Mouse (Mus musculus) forebrain, embryonic 16.5 days (tissue): ENCODE measurements at regions not wholly inside any gene's neighbourhood (a gene's known extent, or its start where the extent isn't known, plus 50 kb on each side); places are given as distances from the start of the nearest gene placed in this dataset.

Experiments
- ATAC-seq: fragments of 200-750 bp; cut with Nextera tagmentation; 2 replicates; pipeline ENCODE4 v1.8.0; 2017; ENCODE audit warnings: mild to moderate bottlenecking, moderate library complexity
- H3K27ac ChIP-seq: fragments of 300-500 bp; sonication (generic); 2 replicates; pipeline ENCODE4 v1.5.1; 2014; ENCODE audit warnings: low read length, control low read depth
- H3K27me3 ChIP-seq: fragments of 300-500 bp; sonication (generic); replicated peaks from 2 replicates; pipeline ENCODE4 v1.6.1; 2014; ENCODE audit warnings: low read length; ENCODE audit not compliant: control insufficient read depth, insufficient read depth
- H3K36me3 ChIP-seq: fragments of 300-500 bp; sonication (generic); 2 replicates; pipeline ENCODE4 v1.6.1; 2014; ENCODE audit not compliant: control insufficient read depth, insufficient read depth
- H3K4me1 ChIP-seq: fragments of 300-500 bp; sonication (generic); replicated peaks from 2 replicates; pipeline ENCODE4 v1.6.1; 2014; ENCODE audit warnings: low read length; ENCODE audit not compliant: control insufficient read depth, insufficient read depth
- H3K4me2 ChIP-seq: fragments of 300-500 bp; sonication (generic); 2 replicates; pipeline ENCODE4 v1.6.1; 2014; ENCODE audit warnings: mild to moderate bottlenecking, low read length, control low read depth
- H3K4me3 ChIP-seq: fragments of 300-500 bp; sonication (generic); replicated peaks from 2 replicates; pipeline ENCODE4 v1.5.1; 2014; ENCODE audit warnings: mild to moderate bottlenecking, low read length, control low read depth
- H3K9ac ChIP-seq: fragments of 300-500 bp; sonication (generic); replicated peaks from 2 replicates; pipeline ENCODE4 v1.6.1; 2014; ENCODE audit warnings: low read depth, low read length, control low read depth
- H3K9me3 ChIP-seq: fragments of 300-500 bp; sonication (generic); 2 replicates; pipeline ENCODE4 v1.6.1; 2016; ENCODE audit warnings: low read length; ENCODE audit not compliant: control insufficient read depth
- WGBS: fragments of 180-500 bp; shearing (Covaris S2); extraction: QIAGEN DNeasy Blood & Tissue Kit; methylation state at CpG from one replicate; pipeline ENCODE4 v1.1.7; 2014; 5-methylcytosine and 5-hydroxymethylcytosine counted together

DNA sequence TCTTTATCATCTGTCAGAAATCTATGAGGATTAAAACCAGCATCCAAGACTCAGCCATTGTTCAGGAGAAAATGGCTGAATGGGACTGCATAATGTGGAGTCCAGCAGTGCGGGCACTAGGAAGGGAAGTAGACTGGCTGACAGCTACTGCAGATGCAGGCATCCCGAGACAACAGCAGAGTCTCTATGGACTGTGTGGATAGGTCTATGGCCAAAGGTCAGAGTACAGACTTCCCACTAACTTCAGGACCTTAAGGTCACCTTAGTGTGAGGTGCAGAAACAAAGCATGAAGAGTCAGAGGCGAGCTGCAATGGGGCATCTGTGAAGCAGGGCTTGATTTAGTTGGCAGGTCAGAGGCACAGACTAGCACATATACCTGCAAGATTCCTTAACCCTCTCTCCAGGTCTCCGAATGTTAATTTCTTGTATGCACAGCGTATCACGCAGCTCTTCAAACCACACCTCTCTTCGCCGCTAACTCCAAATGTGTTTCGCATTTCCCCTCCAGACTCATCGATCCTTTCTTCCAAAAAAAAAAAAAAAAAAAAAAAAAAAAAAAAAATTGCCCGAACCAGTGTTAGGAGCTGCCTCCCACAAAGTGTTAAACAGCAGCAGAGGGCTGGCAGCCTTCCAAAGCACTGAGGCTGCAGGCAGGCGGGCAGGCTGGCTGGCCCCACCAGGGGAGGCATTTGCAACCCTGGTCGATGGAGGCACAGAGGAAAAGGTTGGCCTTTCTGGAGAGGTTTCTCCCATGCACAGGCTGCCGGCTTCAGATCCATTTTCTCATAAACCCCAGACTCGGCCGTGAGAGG is 270.2 kb upstream of the Myt1l start:
- H3K4me2 ChIP-seq = peak overlapping the region; percentile 35
- peak overlapping the region; percentile 51 for H3K27ac ChIP-seq
- 9% methylated on average over 16 of the region's 16 CpGs for WGBS
- no peaks in the 10 kb centered on the region for H3K9me3 ChIP-seq
- peak; percentile 87 for ATAC-seq
- no peaks in the 10 kb centered on the region for H3K27me3 ChIP-seq
- H3K4me3 ChIP-seq = no peak overlapping the region
- peak overlapping the region; percentile 31 for H3K9ac ChIP-seq
- no peaks in the 10 kb centered on the region for H3K36me3 ChIP-seq
- H3K4me1 ChIP-seq = peaks cover 23% of the 10 kb centered on the region

- Histone ChIP-seq H3K36me3 (no peaks in the 10 kb centered on the region), H3K27ac (peak overlapping the region; percentile 49), H3K9me3 (no peaks in the 10 kb centered on the region), H3K4me1 (peaks cover 23% of the 10 kb centered on the region), H3K9ac (peak overlapping the region; percentile 16), H3K4me2 (peak overlapping the region; percentile 35), H3K27me3 (no peaks in the 10 kb centered on the region), H3K4me3 (no peak overlapping the region)
- ATAC-seq = peak; percentile 26
These were observed 269.7 kb upstream of the Myt1l start for GRCm38 (mm10) chr12:29258548-29258874.

DNA sequence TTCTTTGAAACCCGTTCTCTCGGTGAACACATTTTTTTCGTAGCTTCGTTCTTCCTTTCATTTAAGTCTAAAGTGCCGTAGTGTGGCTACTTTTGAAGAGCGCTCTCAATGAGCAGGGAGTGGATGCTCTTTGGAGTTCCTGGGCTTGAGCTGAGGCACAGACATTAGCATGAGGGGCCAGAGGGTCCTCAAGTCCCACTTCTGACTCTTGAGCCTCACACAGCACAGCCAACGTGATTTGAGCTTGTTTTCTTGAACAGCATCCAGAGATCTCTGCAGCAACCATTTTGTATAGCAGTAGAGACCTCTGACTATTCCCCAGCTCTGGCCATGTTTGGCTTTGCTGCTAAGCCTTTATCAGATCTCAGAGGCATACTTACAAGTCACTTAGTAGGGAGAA is 269.2 kb upstream of the Myt1l start:
- Histone ChIP-seq H3K4me1 (peaks cover 23% of the 10 kb centered on the region), H3K9me3 (no peaks in the 10 kb centered on the region), H3K27ac (no peak overlapping the region), H3K4me2 (no peak overlapping the region), H3K27me3 (no peaks in the 10 kb centered on the region), H3K9ac (no peak overlapping the region), H3K4me3 (no peak overlapping the region), H3K36me3 (no peaks in the 10 kb centered on the region)
- ATAC-seq = no peak
- WGBS = 61% methylated on average over 7 of the region's 7 CpGs

DNA sequence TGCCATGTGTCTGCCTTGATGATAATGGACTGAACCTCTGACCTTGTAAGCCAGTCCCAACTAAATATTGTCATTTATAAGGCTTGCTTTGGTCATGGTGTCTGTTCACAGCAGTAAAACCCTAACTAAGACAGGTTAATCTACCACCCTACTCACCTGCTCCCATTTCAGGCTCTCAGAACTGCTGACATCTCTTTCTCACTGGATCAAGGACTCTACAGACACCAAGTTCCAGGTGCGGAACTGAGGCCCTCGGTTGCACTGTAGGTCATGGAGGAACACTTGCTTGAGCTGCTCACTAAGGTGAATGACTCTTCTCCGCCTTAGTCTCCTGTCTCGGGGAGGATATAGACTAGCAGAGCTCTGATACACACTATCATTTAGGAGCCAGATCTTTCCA is 254.0 kb upstream of the Myt1l start:
- Histone ChIP-seq H3K4me3 (no peak overlapping the region), H3K27me3 (no peaks in the 10 kb centered on the region), H3K4me1 (no peaks in the 10 kb centered on the region; the same call in 1 of the 2 replicates), H3K9ac (no peak overlapping the region), H3K27ac (no peak overlapping the region), H3K9me3 (no peaks in the 10 kb centered on the region), H3K4me2 (no peak overlapping the region), H3K36me3 (no peaks in the 10 kb centered on the region)
- ATAC-seq = no peak
- WGBS = 94% methylated on average over 4 of the region's 4 CpGs

DNA sequence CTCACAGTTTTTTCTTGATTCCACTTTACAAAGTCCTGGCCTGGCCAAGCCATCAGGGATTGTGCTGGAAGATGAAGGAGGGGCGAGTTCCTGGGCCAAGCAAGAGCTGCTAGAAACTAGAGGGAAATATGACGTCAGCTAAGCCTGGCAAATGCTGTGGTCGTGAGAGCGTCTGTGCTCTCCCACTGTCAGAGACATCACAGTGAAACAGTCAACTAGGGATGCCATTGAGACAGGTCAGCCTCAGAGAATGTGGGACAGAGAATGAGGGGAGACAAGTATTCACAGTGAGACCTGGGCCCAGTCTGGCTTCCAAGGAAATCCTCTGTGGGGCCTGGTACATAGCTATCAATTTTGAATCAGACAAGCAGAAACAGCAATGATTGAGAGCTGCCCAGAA is 252.5 kb upstream of the Myt1l start:
- Histone ChIP-seq H3K27ac (no peak overlapping the region), H3K9ac (no peak overlapping the region), H3K4me2 (no peak overlapping the region), H3K27me3 (no peaks in the 10 kb centered on the region), H3K4me1 (peaks cover 14% of the 10 kb centered on the region), H3K4me3 (no peak overlapping the region), H3K9me3 (no peaks in the 10 kb centered on the region), H3K36me3 (no peaks in the 10 kb centered on the region)
- WGBS = 60% methylated on average over 4 of the region's 4 CpGs
- no peak for ATAC-seq

DNA sequence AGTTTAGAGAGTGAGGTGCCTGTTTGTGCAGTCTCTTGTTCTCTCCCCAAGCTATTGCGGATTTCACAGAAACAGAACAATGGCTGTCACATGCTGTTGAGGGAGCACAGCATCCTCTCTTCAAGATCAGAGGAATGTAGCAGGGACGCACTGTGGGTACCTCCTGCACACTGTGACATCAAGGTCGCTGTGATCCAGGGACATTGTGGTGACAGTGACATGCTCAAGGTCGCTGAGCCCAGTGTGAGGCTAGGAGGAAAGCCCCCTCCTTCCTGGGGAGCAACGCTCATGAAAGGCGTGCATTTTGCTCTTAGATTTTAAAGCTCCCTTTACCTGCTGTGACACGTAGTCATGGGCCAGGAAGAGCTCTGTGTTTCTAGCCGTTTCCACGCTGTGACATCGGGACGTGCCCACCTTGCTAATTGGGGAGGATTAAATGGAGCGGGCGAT is 248.5 kb upstream of the Myt1l start:
- ATAC-seq = peak; percentile 35
- Histone ChIP-seq H3K27ac (peak overlapping the region; percentile 93), H3K9me3 (no peaks in the 10 kb centered on the region), H3K4me2 (peak overlapping the region; percentile 49), H3K4me3 (peak overlapping the region; percentile 27), H3K4me1 (peaks cover 22% of the 10 kb centered on the region), H3K27me3 (no peaks in the 10 kb centered on the region), H3K9ac (peak overlapping the region; percentile 58), H3K36me3 (no peaks in the 10 kb centered on the region)
- 2% methylated on average over 13 of the region's 13 CpGs for WGBS

DNA sequence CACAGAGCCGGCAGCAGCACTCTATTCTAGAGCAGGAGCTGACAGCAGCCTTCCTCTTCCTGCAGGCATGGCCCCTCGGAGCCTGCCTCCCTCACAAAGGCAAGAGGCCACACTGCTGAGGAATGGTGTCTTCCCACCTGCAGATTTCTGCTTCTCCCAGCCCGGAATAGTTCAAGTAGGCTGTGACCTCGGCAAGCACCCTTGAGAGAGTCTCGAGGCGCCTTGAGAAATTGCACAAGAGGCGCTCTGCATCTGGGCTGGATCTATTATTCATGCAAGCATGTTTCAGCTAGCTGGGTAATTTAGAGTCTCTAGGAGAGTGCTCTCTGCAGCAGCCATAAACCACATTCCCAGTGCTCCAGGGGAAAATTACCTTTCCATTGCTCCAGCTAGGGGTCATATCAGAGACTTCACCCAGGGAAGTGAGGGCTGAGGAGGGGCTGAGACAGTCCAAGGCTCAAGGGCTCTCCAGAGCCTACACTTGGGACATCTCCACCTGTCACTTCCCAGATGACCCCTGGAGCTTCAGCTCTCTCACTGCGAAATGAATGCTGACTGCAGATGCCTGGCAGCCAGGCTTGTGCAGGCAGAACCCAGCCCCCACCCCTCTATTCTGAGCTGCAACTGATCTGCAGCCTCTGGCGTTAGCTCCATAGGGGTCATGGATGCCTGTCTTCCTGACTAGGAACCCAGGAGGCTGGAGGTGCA is 247.9 kb upstream of the Myt1l start:
- H3K36me3 ChIP-seq = no peaks in the 10 kb centered on the region
- 3% methylated on average over 9 of the region's 9 CpGs for WGBS
- peak overlapping the region; percentile 49 for H3K4me2 ChIP-seq
- H3K9me3 ChIP-seq = no peaks in the 10 kb centered on the region
- no peaks in the 10 kb centered on the region for H3K27me3 ChIP-seq
- H3K27ac ChIP-seq = peak overlapping the region; percentile 93
- peak overlapping the region; percentile 58 for H3K9ac ChIP-seq
- peaks cover 22% of the 10 kb centered on the region for H3K4me1 ChIP-seq
- peak overlapping the region; percentile 27 for H3K4me3 ChIP-seq
- ATAC-seq = peak; percentile 72

- Histone ChIP-seq H3K4me1 (peaks cover 22% of the 10 kb centered on the region), H3K4me2 (no peak overlapping the region), H3K27ac (peak overlapping the region; percentile 93), H3K27me3 (no peaks in the 10 kb centered on the region), H3K36me3 (no peaks in the 10 kb centered on the region), H3K9me3 (no peaks in the 10 kb centered on the region), H3K4me3 (no peak overlapping the region), H3K9ac (peak overlapping the region; percentile 58)
- 48% methylated on average over 17 of the region's 17 CpGs for WGBS
- ATAC-seq = peak; percentile 36
These were observed 247.1 kb upstream of the Myt1l start for GRCm38 (mm10) chr12:29280861-29281630.

- Histone ChIP-seq H3K4me2 (no peak overlapping the region), H3K9me3 (no peaks in the 10 kb centered on the region), H3K4me3 (no peak overlapping the region), H3K36me3 (no peaks in the 10 kb centered on the region), H3K27ac (no peak overlapping the region), H3K27me3 (no peaks in the 10 kb centered on the region), H3K9ac (no peak overlapping the region), H3K4me1 (peaks cover 5% of the 10 kb centered on the region; the same call in 1 of the 2 replicates)
- 77% methylated on average over 2 of the region's 2 CpGs for WGBS
- no peak for ATAC-seq
These were observed 239.4 kb upstream of the Myt1l start for GRCm38 (mm10) chr12:29288801-29289200.
